Mouse (Mus musculus) kidney, embryonic 14.5 days (tissue): Measurements from ENCODE around the gene Nup37. TPM values are rescaled to one million over a fixed set of nuclear protein-coding genes. Genes with fewer than 3 reads are reported as not detected.

Experiments
- ATAC-seq: fragments of 200-750 bp; cut with Nextera tagmentation; 2 replicates; pipeline ENCODE4 v1.8.0; 2017; ENCODE audit warnings: moderate number of reproducible peaks, mild to moderate bottlenecking, moderate TSS enrichment, moderate library complexity; ENCODE audit not compliant: low FRiP score, low TSS enrichment
- H3K27ac ChIP-seq: fragments of 300-500 bp; sonication (generic); 2 replicates; pipeline ENCODE4 v1.5.1; 2014; ENCODE audit warnings: low read depth, mild to moderate bottlenecking, low read length, moderate library complexity, mixed read lengths
- H3K27me3 ChIP-seq: fragments of 300-500 bp; sonication (generic); 2 replicates; pipeline ENCODE4 v1.6.1; 2014; ENCODE audit warnings: mild to moderate bottlenecking, low read length; ENCODE audit not compliant: control insufficient read depth, insufficient read depth
- H3K36me3 ChIP-seq: fragments of 300-500 bp; sonication (generic); 2 replicates; pipeline ENCODE4 v1.6.1; 2014; ENCODE audit warnings: low read length, mixed read lengths; ENCODE audit not compliant: control insufficient read depth, insufficient read depth
- H3K4me1 ChIP-seq: fragments of 300-500 bp; sonication (generic); 2 replicates; pipeline ENCODE4 v1.6.1; 2014; ENCODE audit warnings: low read length, mixed read lengths; ENCODE audit not compliant: control insufficient read depth, insufficient read depth
- H3K4me2 ChIP-seq: fragments of 300-500 bp; sonication (generic); replicated peaks from 2 replicates; pipeline ENCODE4 v1.6.1; 2014; ENCODE audit warnings: low read depth, mild to moderate bottlenecking, low read length
- H3K4me3 ChIP-seq: fragments of 300-500 bp; sonication (generic); 2 replicates; pipeline ENCODE4 v1.5.1; 2014; ENCODE audit warnings: mild to moderate bottlenecking, low read length
- H3K9ac ChIP-seq: fragments of 300-500 bp; sonication (generic); 2 replicates; pipeline ENCODE4 v1.6.1; 2014; ENCODE audit warnings: low read depth, mild to moderate bottlenecking, low read length, moderate library complexity
- H3K9me3 ChIP-seq: fragments of 300-500 bp; sonication (generic); 2 replicates; pipeline ENCODE4 v1.6.1; 2016; ENCODE audit warnings: low read length; ENCODE audit not compliant: control insufficient read depth
- WGBS: fragments of 180-500 bp; shearing (Covaris S2); extraction: QIAGEN DNeasy Blood & Tissue Kit; methylation state at CpG from one replicate; pipeline ENCODE4 v1.1.7; 2014; 5-methylcytosine and 5-hydroxymethylcytosine counted together
- polyA plus RNA-seq: library from polyadenylated mRNA; unstranded; fragments of >200 nt; fragmentation: Nextera tagmentation; extraction: Ambion mirVana; gene quantifications from 2 replicates; pipeline ENCODE4 v1.2.1, GENCODE M21; 2014

The Nup37 gene
- polyA plus RNA-seq, 1 experiment from 2014 or later = 102 TPM

- H3K4me2 ChIP-seq = no peak overlapping the region
- no peak overlapping the region for H3K4me3 ChIP-seq
- H3K27me3 ChIP-seq = no peaks in the 10 kb centered on the region
- no peaks in the 10 kb centered on the region for H3K4me1 ChIP-seq
- 93% methylated on average over 5 of the region's 5 CpGs for WGBS
- H3K27ac ChIP-seq = no peak overlapping the region
- ATAC-seq = no peak
- H3K9me3 ChIP-seq = no peaks in the 10 kb centered on the region
- no peak overlapping the region for H3K9ac ChIP-seq
- H3K36me3 ChIP-seq = peaks cover 31% of the 10 kb centered on the region
Measured at GRCm38 (mm10) chr10:88162676-88163075, 15.9 kb downstream of the Nup37 start.

GRCm38 (mm10) chr10:88166158-88166557, 19.4 kb downstream of the Nup37 start:
- Histone ChIP-seq H3K9me3 (no peaks in the 10 kb centered on the region), H3K4me2 (no peak overlapping the region), H3K4me1 (no peaks in the 10 kb centered on the region), H3K27me3 (no peaks in the 10 kb centered on the region), H3K27ac (no peak overlapping the region), H3K36me3 (peaks cover 17% of the 10 kb centered on the region), H3K4me3 (no peak overlapping the region), H3K9ac (no peak overlapping the region)
- 96% methylated on average over 3 of the region's 3 CpGs for WGBS
- no peak for ATAC-seq

GRCm38 (mm10) chr10:88167438-88168077, 20.8 kb downstream of the Nup37 start:
- no peak for ATAC-seq
- Histone ChIP-seq H3K4me1 (no peaks in the 10 kb centered on the region), H3K4me2 (no peak overlapping the region), H3K9me3 (no peaks in the 10 kb centered on the region), H3K27ac (no peak overlapping the region), H3K36me3 (peaks cover 11% of the 10 kb centered on the region; the same call in 1 of the 2 replicates), H3K27me3 (no peaks in the 10 kb centered on the region), H3K9ac (no peak overlapping the region), H3K4me3 (no peak overlapping the region)
- WGBS = 90% methylated on average over 7 of the region's 7 CpGs

- Histone ChIP-seq H3K4me3 (peak overlapping the region; percentile 72), H3K36me3 (no peaks in the 10 kb centered on the region; the same call in 1 of the 2 replicates), H3K27ac (no peak overlapping the region), H3K27me3 (no peaks in the 10 kb centered on the region), H3K4me1 (no peaks in the 10 kb centered on the region), H3K9ac (0 out of 2 replicates have a peak overlapping the region, but pooled peaks have one; percentile 74), H3K4me2 (peak overlapping the region; percentile 64), H3K9me3 (no peaks in the 10 kb centered on the region)
- WGBS = 9% methylated on average over 4 of the region's 4 CpGs
- peak; percentile 71 for ATAC-seq
Measured at GRCm38 (mm10) chr10:88200541-88200940, 53.7 kb downstream of the Nup37 start.

- whole genome bisulfite sequencing = 1% methylated on average over 23 of the region's 23 CpGs
Measured at GRCm38 (mm10) chr10:88200951-88201638, 54.3 kb downstream of the Nup37 start, which contains the start of gene Washc3. Gene Washc3, plus strand, starts transcription at chr10:88201093.

GRCm38 (mm10) chr10:88201650-88202049, 54.9 kb downstream of the Nup37 start:
- H3K9ac ChIP-seq = peak overlapping the region; percentile 74
- H3K27ac ChIP-seq = no peak overlapping the region
- 77% methylated on average over 13 of the region's 13 CpGs for WGBS
- peak overlapping the region; percentile 64 for H3K4me2 ChIP-seq
- H3K27me3 ChIP-seq = no peaks in the 10 kb centered on the region
- H3K4me1 ChIP-seq = no peaks in the 10 kb centered on the region
- H3K4me3 ChIP-seq = peak overlapping the region; percentile 72
- ATAC-seq = no peak
- H3K9me3 ChIP-seq = no peaks in the 10 kb centered on the region
- no peaks in the 10 kb centered on the region; the same call in 1 of the 2 replicates for H3K36me3 ChIP-seq

More at GRCm38 (mm10) chr10:88200951-88201638, 54.3 kb downstream of the Nup37 start, which contains the start of gene Washc3:
- peak within 1 kb of the TSS; percentile 68; the same call in 1 of the 2 replicates for H3K27ac ChIP-seq
- H3K9me3 ChIP-seq = no peaks in the 10 kb centered on the region
- peak; percentile 99 for ATAC-seq
- H3K36me3 ChIP-seq = no peaks in the 10 kb centered on the region; the same call in 1 of the 2 replicates
- H3K27me3 ChIP-seq = no peaks in the 10 kb centered on the region
- H3K4me3 ChIP-seq = peak within 1 kb of the TSS; percentile 72
- peak within 1 kb of the TSS; percentile 74 for H3K9ac ChIP-seq
- peak within 1 kb of the TSS; percentile 64 for H3K4me2 ChIP-seq
- no peaks in the 10 kb centered on the region for H3K4me1 ChIP-seq

- no peak for ATAC-seq
- WGBS = 91% methylated on average over 8 of the region's 8 CpGs
- Histone ChIP-seq H3K27ac (no peak overlapping the region), H3K27me3 (no peaks in the 10 kb centered on the region), H3K9me3 (no peaks in the 10 kb centered on the region), H3K4me1 (no peaks in the 10 kb centered on the region), H3K4me3 (no peak overlapping the region), H3K9ac (no peak overlapping the region), H3K36me3 (no peaks in the 10 kb centered on the region; the same call in 1 of the 2 replicates), H3K4me2 (no peak overlapping the region)
Measured at GRCm38 (mm10) chr10:88202581-88202980, 55.8 kb downstream of the Nup37 start.

- H3K27me3 ChIP-seq = no peaks in the 10 kb centered on the region
- H3K4me3 ChIP-seq = no peak overlapping the region
- no peak overlapping the region for H3K27ac ChIP-seq
- H3K36me3 ChIP-seq = no peaks in the 10 kb centered on the region; the same call in 1 of the 2 replicates
- WGBS = 83% methylated on average over 6 of the region's 6 CpGs
- ATAC-seq = no peak
- no peaks in the 10 kb centered on the region for H3K9me3 ChIP-seq
- no peaks in the 10 kb centered on the region for H3K4me1 ChIP-seq
- H3K9ac ChIP-seq = no peak overlapping the region
- no peak overlapping the region for H3K4me2 ChIP-seq
Measured at GRCm38 (mm10) chr10:88203236-88203635, 56.4 kb downstream of the Nup37 start.

GRCm38 (mm10) chr10:88212644-88213043, 65.9 kb downstream of the Nup37 start:
- no peaks in the 10 kb centered on the region for H3K27me3 ChIP-seq
- H3K4me2 ChIP-seq = no peak overlapping the region
- no peak overlapping the region for H3K4me3 ChIP-seq
- no peak overlapping the region for H3K9ac ChIP-seq
- H3K36me3 ChIP-seq = no peaks in the 10 kb centered on the region
- no peaks in the 10 kb centered on the region for H3K4me1 ChIP-seq
- no peaks in the 10 kb centered on the region for H3K9me3 ChIP-seq
- WGBS = 94% methylated on average over 5 of the region's 5 CpGs
- H3K27ac ChIP-seq = no peak overlapping the region
- no peak for ATAC-seq
